Comparison of ENCODE assay signal across 8 mouse cellular contexts in genomic region chr4:154946319-154946718, GRCm38 (mm10). TPM values are rescaled to one million over a fixed set of nuclear protein-coding genes. Genes with fewer than 3 reads are reported as not detected.
DNase-seq lines count a peak whose midpoint lies in the region; ATAC-seq lines count a peak whose summit lies in the region.

No protein-coding gene starts in this region.

- ATAC-seq in megakaryocyte, adult 5-6 weeks (ENCODE audit: poor library complexity, severe bottlenecking), result no peak
- ATAC-seq in embryonic facial prominence, embryonic 14.5 days (ENCODE audit: low read depth), result peak; percentile 93
- peak; percentile 76 for ATAC-seq in heart, embryonic 15.5 days (replicated peaks; ENCODE audit: insufficient number of reproducible peaks, insufficient read depth, low FRiP score, low read depth)
- ATAC-seq in lung, embryonic 16.5 days (ENCODE audit: low read depth), result peak; percentile 87

- H3K27ac ChIP-seq in embryonic facial prominence, embryonic 14.5 days (replicated peaks; ENCODE audit: low read depth, low read length), result no peak overlapping the region
- peak overlapping the region; percentile 45; the same call in 1 of the 2 replicates for H3K27ac ChIP-seq in heart, embryonic 15.5 days
- H3K27ac ChIP-seq in lung, embryonic 16.5 days (ENCODE audit: low read length), result no peak overlapping the region

- no peak overlapping the region for H3K9ac ChIP-seq in embryonic facial prominence, embryonic 14.5 days (ENCODE audit: low read depth, low read length)
- H3K9ac ChIP-seq in heart, embryonic 15.5 days, result peak overlapping the region; percentile 46
- H3K9ac ChIP-seq in lung, embryonic 16.5 days (ENCODE audit: low read length), result peak overlapping the region; percentile 38

- peak overlapping the region; percentile 24 for H3K4me3 ChIP-seq in megakaryocyte, embryonic 14.5 days (replicated peaks)
- H3K4me3 ChIP-seq in embryonic facial prominence, embryonic 14.5 days (ENCODE audit: low read depth, low read length), result peak overlapping the region; percentile 17
- peak overlapping the region; percentile 40 for H3K4me3 ChIP-seq in heart, embryonic 15.5 days
- H3K4me3 ChIP-seq in lung, embryonic 16.5 days (ENCODE audit: low read length), result peak overlapping the region; percentile 38

- peaks cover 29% of the 10 kb centered on the region for H3K4me1 ChIP-seq in megakaryocyte, embryonic 14.5 days
- H3K4me1 ChIP-seq in embryonic facial prominence, embryonic 14.5 days (ENCODE audit: control insufficient read depth, insufficient read depth, low read length), result peaks cover 4% of the 10 kb centered on the region; the same call in 1 of the 2 replicates
- peaks cover 6% of the 10 kb centered on the region for H3K4me1 ChIP-seq in heart, embryonic 15.5 days (replicated peaks)
- H3K4me1 ChIP-seq in lung, embryonic 16.5 days (replicated peaks; ENCODE audit: control insufficient read depth, insufficient read depth, low read length), result peaks cover 9% of the 10 kb centered on the region; the same call in 1 of the 2 replicates

- H3K27me3 ChIP-seq in megakaryocyte, embryonic 14.5 days (replicated peaks), result peaks cover 54% of the 10 kb centered on the region
- H3K27me3 ChIP-seq in embryonic facial prominence, embryonic 14.5 days (replicated peaks; ENCODE audit: control insufficient read depth, insufficient read depth, low read length), result peaks cover 20% of the 10 kb centered on the region
- H3K27me3 ChIP-seq in heart, embryonic 15.5 days, result peaks cover 34% of the 10 kb centered on the region
- peaks cover 22% of the 10 kb centered on the region for H3K27me3 ChIP-seq in lung, embryonic 16.5 days (ENCODE audit: control insufficient read depth, insufficient read depth, low read depth, low read length)

- 2% methylated on average over 8 of the region's 8 CpGs for WGBS in embryonic facial prominence, embryonic 14.5 days
- WGBS in heart, embryonic 15.5 days, result 2% methylated on average over 8 of the region's 8 CpGs
- WGBS in lung, embryonic 16.5 days, result 2% methylated on average over 8 of the region's 8 CpGs

- no peaks in the 10 kb centered on the region for H3K36me3 ChIP-seq in megakaryocyte, embryonic 14.5 days (replicated peaks; ENCODE audit: low read length)
- H3K36me3 ChIP-seq in embryonic facial prominence, embryonic 14.5 days (ENCODE audit: control insufficient read depth, insufficient read depth, low read length), result no peaks in the 10 kb centered on the region
- no peaks in the 10 kb centered on the region for H3K36me3 ChIP-seq in heart, embryonic 15.5 days
- no peaks in the 10 kb centered on the region for H3K36me3 ChIP-seq in lung, embryonic 16.5 days (ENCODE audit: control insufficient read depth, insufficient read depth, low read length)

- DNase-seq in embryonic facial prominence, embryonic 14.5 days (ENCODE audit: low spot score), result peak; percentile 90
- peak; percentile 82 for DNase-seq in kidney, postnatal 10 days
- peak; percentile 95 for DNase-seq in retina, postnatal 1 day
- no peak for DNase-seq in thymus, postnatal 4 days

- H3K9me3 ChIP-seq in megakaryocyte, embryonic 14.5 days, result no peaks in the 10 kb centered on the region
- H3K9me3 ChIP-seq in embryonic facial prominence, embryonic 14.5 days (ENCODE audit: control insufficient read depth, low read length), result no peaks in the 10 kb centered on the region
- no peaks in the 10 kb centered on the region for H3K9me3 ChIP-seq in heart, embryonic 15.5 days (replicated peaks)
- H3K9me3 ChIP-seq in lung, embryonic 16.5 days (ENCODE audit: control insufficient read depth, low read length), result no peaks in the 10 kb centered on the region

- H3K4me2 ChIP-seq in embryonic facial prominence, embryonic 14.5 days (ENCODE audit: low read depth, low read length), result peak overlapping the region; percentile 44
- H3K4me2 ChIP-seq in heart, embryonic 15.5 days, result peak overlapping the region; percentile 64
- peak overlapping the region; percentile 60 for H3K4me2 ChIP-seq in lung, embryonic 16.5 days (ENCODE audit: low read depth, low read length)

RNA-seq across cellular contexts. Expression of gene Hes5, which starts 14.4 kb away (rescaled TPM):
- 0.23 TPM in 1 of 2 replicates, not detected in the other for polyA plus RNA-seq in megakaryocyte, embryonic 14.5 days (2012; ENCODE audit: insufficient read depth, low replicate concordance)
- total RNA-seq in megakaryocyte, adult 5-6 weeks (2015), result 0.25 and 0.27 TPM in 2 replicates
- total RNA-seq in megakaryocyte, adult 5-6 weeks (2017), result not detected in 2 replicates
- 2.1 and 2.8 TPM in 2 replicates for polyA plus RNA-seq in embryonic facial prominence, embryonic 14.5 days (2014; fragmentation: Nextera tagmentation; extraction: Ambion mirVana)
- 0.49 and 0.77 TPM in 2 replicates for polyA plus RNA-seq in heart, embryonic 15.5 days (2015; fragmentation: Nextera tagmentation; extraction: Ambion mirVana)
- polyA plus RNA-seq in lung, embryonic 16.5 days (2015; fragmentation: Nextera tagmentation; extraction: Ambion mirVana), result 0.54 and 0.55 TPM in 2 replicates

RNA-seq across cellular contexts. Expression of gene Pank4, which starts 17.6 kb away (rescaled TPM):
- polyA plus RNA-seq in megakaryocyte, embryonic 14.5 days (2012; ENCODE audit: insufficient read depth, low replicate concordance), result 5.4 and 13.1 TPM in 2 replicates
- 28.8 and 36.1 TPM in 2 replicates for total RNA-seq in megakaryocyte, adult 5-6 weeks (2015)
- total RNA-seq in megakaryocyte, adult 5-6 weeks (2017), result 19.1 and 27.0 TPM in 2 replicates
- 34.5 and 38.8 TPM in 2 replicates for polyA plus RNA-seq in embryonic facial prominence, embryonic 14.5 days (2014; fragmentation: Nextera tagmentation; extraction: Ambion mirVana)
- polyA plus RNA-seq in heart, embryonic 15.5 days (2015; fragmentation: Nextera tagmentation; extraction: Ambion mirVana), result 36.6 and 44.5 TPM in 2 replicates
- polyA plus RNA-seq in lung, embryonic 16.5 days (2015; fragmentation: Nextera tagmentation; extraction: Ambion mirVana), result 47.3 and 48.4 TPM in 2 replicates

RNA-seq across cellular contexts. Expression of gene Tnfrsf14, which starts 18.0 kb away (rescaled TPM):
- polyA plus RNA-seq in megakaryocyte, embryonic 14.5 days (2012; ENCODE audit: insufficient read depth, low replicate concordance), result 5.4 TPM in 1 of 2 replicates, not detected in the other
- total RNA-seq in megakaryocyte, adult 5-6 weeks (2015), result 87.1 and 142 TPM in 2 replicates
- total RNA-seq in megakaryocyte, adult 5-6 weeks (2017), result 67.2 and 77.3 TPM in 2 replicates
- polyA plus RNA-seq in embryonic facial prominence, embryonic 14.5 days (2014; fragmentation: Nextera tagmentation; extraction: Ambion mirVana), result 0.98 and 1.3 TPM in 2 replicates
- polyA plus RNA-seq in heart, embryonic 15.5 days (2015; fragmentation: Nextera tagmentation; extraction: Ambion mirVana), result 0.57 and 1.2 TPM in 2 replicates
- 1.7 and 1.9 TPM in 2 replicates for polyA plus RNA-seq in lung, embryonic 16.5 days (2015; fragmentation: Nextera tagmentation; extraction: Ambion mirVana)

RNA-seq across cellular contexts. Expression of gene Fam213b, which starts 47.4 kb away (rescaled TPM):
- 13.1 TPM in 1 of 2 replicates, not detected in the other for polyA plus RNA-seq in megakaryocyte, embryonic 14.5 days (2012; ENCODE audit: insufficient read depth, low replicate concordance)
- 8.8 and 9.1 TPM in 2 replicates for total RNA-seq in megakaryocyte, adult 5-6 weeks (2015)
- 5.5 and 6.6 TPM in 2 replicates for total RNA-seq in megakaryocyte, adult 5-6 weeks (2017)
- 50.3 and 52.1 TPM in 2 replicates for polyA plus RNA-seq in embryonic facial prominence, embryonic 14.5 days (2014; fragmentation: Nextera tagmentation; extraction: Ambion mirVana)
- polyA plus RNA-seq in heart, embryonic 15.5 days (2015; fragmentation: Nextera tagmentation; extraction: Ambion mirVana), result 46.7 and 53.6 TPM in 2 replicates
- polyA plus RNA-seq in lung, embryonic 16.5 days (2015; fragmentation: Nextera tagmentation; extraction: Ambion mirVana), result 31.4 and 34.6 TPM in 2 replicates
